Mouse (Mus musculus) olfactory bulb, adult 2 months (tissue): ENCODE measurements around the gene Myo1g.

Experiments used
- CTCF ChIP-seq: fragments of 200-500 bp; IDR thresholded peaks from 2 replicates; pipeline ENCODE4 v1.5.1; 2012; ENCODE audit warnings: low read depth, mild to moderate bottlenecking, low read length, moderate library complexity; ENCODE audit not compliant: insufficient read depth
- POLR2A ChIP-seq: fragments of 200-500 bp; IDR thresholded peaks from 2 replicates; pipeline ENCODE4 v1.6.1; 2012; ENCODE audit warnings: mild to moderate bottlenecking, low read depth, low read length, moderate library complexity; ENCODE audit not compliant: insufficient read depth

DNA sequence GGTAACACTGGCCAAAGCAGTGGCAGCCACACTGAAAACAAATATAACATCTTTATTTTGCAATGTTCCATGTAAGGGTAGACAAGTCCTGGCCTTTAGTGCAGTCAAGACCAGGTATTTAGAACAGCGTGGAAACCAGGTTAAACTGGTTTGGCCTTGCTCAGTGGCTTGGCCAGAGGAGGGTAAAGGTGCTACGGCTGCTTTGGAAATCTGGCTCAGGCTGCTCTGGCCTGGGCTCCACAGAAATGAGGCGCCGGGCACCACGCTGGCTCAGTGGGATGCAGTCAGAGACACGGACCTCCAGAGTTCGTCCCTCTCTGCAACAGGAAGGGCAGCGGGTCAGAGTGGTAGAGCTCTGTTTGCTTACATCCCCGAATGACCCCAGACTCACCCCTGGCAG is 14.2 kb downstream of the Myo1g start:
- TF ChIP-seq CTCF (no peak), POLR2A (no peak)
